Mouse (Mus musculus) embryonic facial prominence, embryonic 11.5 days (tissue): ENCODE data around the gene Crtc1. TPM values are rescaled to one million over a fixed set of nuclear protein-coding genes. Genes with fewer than 3 reads are reported as not detected.

Experiments
- ATAC-seq: fragments of 200-750 bp; cut with Nextera tagmentation; replicated peaks from 2 replicates; pipeline ENCODE4 v1.8.0; 2017; ENCODE audit warnings: low read depth; ENCODE audit not compliant: insufficient number of reproducible peaks, low FRiP score, low TSS enrichment
- DNase-seq: peaks from one replicate; pipeline ENCODE4 v3.0.0-alpha.2; 2015; ENCODE audit warnings: low spot score
- H3K27ac ChIP-seq: fragments of 300-500 bp; sonication (generic); replicated peaks from 2 replicates; pipeline ENCODE4 v1.5.1; 2014; ENCODE audit warnings: mild to moderate bottlenecking, low read depth, low read length, control low read depth
- H3K27me3 ChIP-seq: fragments of 300-500 bp; sonication (generic); 2 replicates; pipeline ENCODE4 v1.6.1; 2014; ENCODE audit warnings: mild to moderate bottlenecking, low read length, moderate library complexity, mixed read lengths; ENCODE audit not compliant: control insufficient read depth, insufficient read depth
- H3K36me3 ChIP-seq: fragments of 300-500 bp; sonication (generic); replicated peaks from 2 replicates; pipeline ENCODE4 v1.6.1; 2014; ENCODE audit warnings: low read depth, mild to moderate bottlenecking, low read length, moderate library complexity, mixed read lengths; ENCODE audit not compliant: control insufficient read depth, insufficient read depth
- H3K4me1 ChIP-seq: fragments of 300-500 bp; sonication (generic); 2 replicates; pipeline ENCODE4 v1.6.1; 2014; ENCODE audit warnings: low read length, mixed read lengths; ENCODE audit not compliant: control insufficient read depth, insufficient read depth
- H3K4me2 ChIP-seq: fragments of 300-500 bp; sonication (generic); 2 replicates; pipeline ENCODE4 v1.6.1; 2014; ENCODE audit warnings: low read depth, mild to moderate bottlenecking, control low read depth, low read length, moderate library complexity
- H3K4me3 ChIP-seq: fragments of 300-500 bp; sonication (generic); 2 replicates; pipeline ENCODE4 v1.5.1; 2014; ENCODE audit warnings: low read depth, low read length, control low read depth
- H3K9ac ChIP-seq: fragments of 300-500 bp; sonication (generic); replicated peaks from 2 replicates; pipeline ENCODE4 v1.6.1; 2014; ENCODE audit warnings: mild to moderate bottlenecking, control low read depth, low read length
- H3K9me3 ChIP-seq: fragments of 300-500 bp; sonication (generic); replicated peaks from 2 replicates; pipeline ENCODE4 v1.6.1; 2016; ENCODE audit warnings: mild to moderate bottlenecking, low read length, inconsistent platforms, mixed read lengths; ENCODE audit not compliant: control insufficient read depth
- WGBS: fragments of 180-500 bp; shearing (Covaris S2); extraction: QIAGEN DNeasy Blood & Tissue Kit; methylation state at CpG from one replicate; pipeline ENCODE4 v1.1.7; 2014; 5-methylcytosine and 5-hydroxymethylcytosine counted together
- polyA plus RNA-seq: library from polyadenylated mRNA; unstranded; fragments of >200 nt; fragmentation: Nextera tagmentation; extraction: Ambion mirVana; gene quantifications from 2 replicates; pipeline ENCODE4 v1.2.1, GENCODE M21; 2014

Crtc1 gene
- polyA plus RNA-seq, 1 experiment from 2014 or later = 10.2 TPM

DNA sequence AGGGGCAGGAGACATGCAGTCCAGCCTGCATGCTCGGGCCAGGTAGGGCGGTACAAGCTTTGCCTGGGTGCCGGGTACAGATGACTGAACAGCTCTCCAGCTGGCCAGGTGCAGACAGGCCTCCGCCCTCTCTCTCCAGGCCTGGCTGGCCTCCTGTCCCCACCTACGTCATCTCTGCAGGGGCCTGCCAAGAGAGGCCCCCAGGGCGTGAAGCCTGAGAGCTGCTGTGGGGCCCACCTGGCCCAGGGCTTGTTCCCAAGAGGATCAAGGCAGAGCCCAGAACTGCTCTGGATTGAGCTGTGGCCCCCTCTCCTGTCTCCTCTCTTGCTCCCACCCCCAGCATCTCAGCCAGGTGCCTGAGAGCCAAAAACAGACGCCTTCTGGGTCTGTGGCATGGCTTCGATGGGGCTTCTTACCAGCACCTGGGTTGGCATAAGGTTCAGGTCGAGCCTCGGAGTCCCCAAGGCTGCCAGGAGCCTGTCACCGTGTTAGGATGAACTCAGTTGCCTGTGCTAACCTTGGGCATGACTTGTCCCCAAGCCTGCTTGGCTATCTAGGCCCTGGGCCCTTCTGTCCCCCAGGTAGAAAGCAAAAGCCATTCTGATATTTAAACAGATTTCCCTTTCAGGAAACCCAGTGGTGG, 32.8 kb downstream of the Crtc1 start:
- H3K9me3 ChIP-seq = no peaks in the 10 kb centered on the region
- 77% methylated on average over 11 of the region's 11 CpGs for WGBS
- no peak overlapping the region for H3K4me2 ChIP-seq
- H3K36me3 ChIP-seq = no peaks in the 10 kb centered on the region
- H3K4me1 ChIP-seq = 0 out of 2 replicates have a peak, but pooled peaks cover 5% of the 10 kb centered on the region
- no peak overlapping the region for H3K27ac ChIP-seq
- DNase-seq (no peak), ATAC-seq (no peak)
- H3K9ac ChIP-seq = no peak overlapping the region
- H3K27me3 ChIP-seq = no peaks in the 10 kb centered on the region
- no peak overlapping the region for H3K4me3 ChIP-seq

DNA sequence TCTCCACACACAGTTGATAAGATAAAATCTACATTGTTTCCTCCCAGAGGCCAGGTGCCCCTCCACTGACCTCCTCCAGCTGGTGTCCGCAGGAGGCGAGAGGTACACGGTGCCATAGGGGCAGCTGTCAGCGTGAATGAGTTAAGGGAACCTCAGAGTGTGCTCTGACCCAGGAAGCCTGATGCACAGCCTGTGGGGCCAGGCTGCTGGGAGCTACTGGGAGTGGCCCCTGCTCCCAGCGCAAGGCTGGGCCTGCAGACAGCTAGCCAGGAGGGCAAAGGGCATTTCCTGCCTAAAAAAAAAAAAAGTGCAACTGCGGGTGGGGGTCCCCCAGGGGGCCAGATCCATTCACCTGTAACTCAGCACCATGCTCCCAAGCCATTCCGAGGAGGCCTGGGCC, 34.2 kb downstream of the Crtc1 start:
- no peak for DNase-seq
- WGBS = 28% methylated on average over 7 of the region's 7 CpGs
- H3K27ac ChIP-seq = no peak overlapping the region
- no peak for ATAC-seq
- no peaks in the 10 kb centered on the region for H3K9me3 ChIP-seq
- no peak overlapping the region for H3K4me2 ChIP-seq
- H3K9ac ChIP-seq = no peak overlapping the region
- H3K36me3 ChIP-seq = no peaks in the 10 kb centered on the region; the same call in 1 of the 2 replicates
- H3K4me1 ChIP-seq = 0 out of 2 replicates have a peak, but pooled peaks cover 5% of the 10 kb centered on the region
- no peak overlapping the region for H3K4me3 ChIP-seq
- no peaks in the 10 kb centered on the region for H3K27me3 ChIP-seq

DNA sequence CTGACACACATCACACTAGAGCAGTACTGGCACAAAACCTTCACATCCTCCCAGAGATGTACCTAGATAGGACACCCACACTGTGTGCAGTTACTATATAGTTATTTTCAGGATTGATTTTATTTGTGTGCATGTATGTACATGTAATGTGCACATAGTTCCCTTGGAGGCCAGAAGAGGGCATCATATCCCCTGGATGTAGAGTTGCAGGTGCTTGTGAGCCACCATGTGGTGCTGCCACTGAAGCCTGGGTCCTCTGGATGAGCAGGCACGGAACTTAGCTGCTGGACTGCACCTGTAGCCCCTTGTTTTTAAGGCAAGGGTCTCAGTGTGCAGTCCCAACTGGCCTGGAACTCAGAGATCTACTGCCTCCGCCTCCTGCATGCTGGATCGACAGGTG, 35.2 kb downstream of the Crtc1 start:
- no peaks in the 10 kb centered on the region for H3K9me3 ChIP-seq
- ATAC-seq (no peak), DNase-seq (no peak)
- H3K4me2 ChIP-seq = no peak overlapping the region
- H3K36me3 ChIP-seq = no peaks in the 10 kb centered on the region; the same call in 1 of the 2 replicates
- H3K9ac ChIP-seq = no peak overlapping the region
- no peak overlapping the region for H3K4me3 ChIP-seq
- H3K27ac ChIP-seq = no peak overlapping the region
- 0 out of 2 replicates have a peak, but pooled peaks cover 5% of the 10 kb centered on the region for H3K4me1 ChIP-seq
- 94% methylated on average over 3 of the region's 3 CpGs for whole genome bisulfite sequencing
- no peaks in the 10 kb centered on the region for H3K27me3 ChIP-seq

DNA sequence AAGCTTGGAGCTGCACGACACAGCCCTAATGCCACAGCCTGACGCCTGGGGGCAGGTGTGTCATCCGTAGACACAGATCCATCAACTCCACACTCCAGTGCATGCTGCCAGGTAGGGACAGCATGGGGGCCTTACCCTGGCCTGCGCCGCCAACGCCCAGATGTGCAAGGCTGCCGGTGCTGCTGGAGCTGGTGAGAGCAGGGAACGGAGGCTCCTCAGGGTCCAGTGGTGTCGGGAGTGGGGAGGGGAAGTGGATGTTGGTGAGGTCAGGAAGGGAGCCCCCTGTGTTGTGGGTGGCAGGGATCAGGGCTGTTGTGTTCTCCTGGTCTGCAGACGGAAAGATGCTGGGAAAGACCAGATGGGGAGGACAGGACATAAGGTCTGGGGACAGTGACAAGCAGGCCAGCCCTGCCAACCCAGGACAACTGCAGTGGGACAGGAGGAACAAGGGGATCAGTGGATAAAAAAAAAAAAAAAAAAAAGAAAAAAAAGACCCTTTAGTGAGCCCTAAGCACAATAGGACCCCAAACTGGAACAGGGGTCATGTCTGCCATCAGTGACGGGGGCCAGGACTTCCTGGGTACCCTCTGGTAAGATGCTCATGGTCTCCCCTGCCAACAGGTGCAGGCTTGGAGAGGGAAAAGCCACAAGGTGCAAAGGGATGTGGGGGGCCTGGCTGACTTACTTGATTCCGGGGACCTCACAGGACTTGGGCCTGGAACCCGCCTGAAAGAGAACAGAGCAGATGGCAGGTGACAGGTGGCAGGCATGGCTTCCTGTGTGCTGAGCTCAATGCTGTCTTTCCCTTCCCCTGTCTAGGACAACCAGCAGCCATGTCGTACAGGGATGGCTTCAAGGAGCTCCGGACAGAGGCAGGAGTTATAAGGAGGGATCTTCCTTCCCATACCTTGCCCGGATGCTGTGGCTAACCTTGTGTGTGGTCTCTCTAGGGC, 41.5 kb downstream of the Crtc1 start:
- Histone ChIP-seq H3K4me3 (no peak overlapping the region), H3K9me3 (no peaks in the 10 kb centered on the region), H3K4me2 (no peak overlapping the region), H3K27me3 (no peaks in the 10 kb centered on the region), H3K36me3 (no peaks in the 10 kb centered on the region; the same call in 1 of the 2 replicates), H3K27ac (no peak overlapping the region), H3K9ac (no peak overlapping the region), H3K4me1 (no peaks in the 10 kb centered on the region)
- 87% methylated on average over 16 of the region's 16 CpGs for WGBS
- ATAC-seq (no peak), DNase-seq (no peak)

DNA sequence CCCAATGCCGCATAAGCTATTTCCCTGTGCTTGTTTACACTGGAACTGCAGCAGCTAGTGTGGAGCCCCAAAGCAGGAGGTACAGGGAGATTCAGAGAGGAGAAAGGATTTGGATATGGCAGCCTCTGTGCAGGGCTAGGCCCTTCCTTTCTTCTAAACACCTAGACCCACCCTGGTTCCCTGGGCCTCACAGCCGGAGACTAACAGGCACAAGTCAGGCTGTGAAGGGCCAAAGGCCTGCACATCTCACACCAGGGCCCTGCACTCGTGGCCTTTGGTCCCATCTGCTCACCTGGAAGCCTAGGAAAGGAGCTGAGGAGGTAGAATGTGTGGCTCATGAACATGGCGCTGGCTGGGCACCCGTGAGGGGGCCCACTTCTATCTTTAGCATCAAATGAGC, 43.2 kb downstream of the Crtc1 start:
- Histone ChIP-seq H3K4me3 (no peak overlapping the region), H3K9ac (no peak overlapping the region), H3K27me3 (no peaks in the 10 kb centered on the region), H3K9me3 (no peaks in the 10 kb centered on the region), H3K4me1 (no peaks in the 10 kb centered on the region), H3K36me3 (no peaks in the 10 kb centered on the region; the same call in 1 of the 2 replicates), H3K27ac (no peak overlapping the region), H3K4me2 (no peak overlapping the region)
- 76% methylated on average over 5 of the region's 5 CpGs for WGBS
- ATAC-seq (no peak), DNase-seq (no peak)

DNA sequence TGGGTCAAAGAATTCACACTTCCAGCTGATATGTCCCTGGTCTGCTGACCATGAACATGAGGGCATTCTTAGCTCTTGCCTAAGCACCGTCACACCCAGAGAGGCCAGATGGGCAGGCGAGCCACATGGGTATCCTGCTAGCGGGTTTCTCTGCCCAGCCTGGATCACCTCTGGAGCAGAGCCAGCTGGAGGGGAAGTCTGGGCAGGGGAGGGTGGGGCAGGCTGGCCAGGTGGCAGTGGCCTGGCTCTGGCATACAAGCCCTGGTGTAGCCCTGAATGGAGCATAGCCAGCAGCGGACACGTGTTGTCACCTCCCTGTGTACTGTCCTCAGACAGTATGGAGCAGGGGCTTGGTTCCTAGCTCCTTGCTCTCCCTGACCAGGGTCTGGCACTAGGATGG, 43.7 kb downstream of the Crtc1 start:
- no peak overlapping the region for H3K4me2 ChIP-seq
- H3K27me3 ChIP-seq = no peaks in the 10 kb centered on the region
- no peak overlapping the region for H3K27ac ChIP-seq
- no peaks in the 10 kb centered on the region for H3K4me1 ChIP-seq
- WGBS = 81% methylated on average over 5 of the region's 5 CpGs
- DNase-seq (no peak), ATAC-seq (no peak)
- H3K9ac ChIP-seq = no peak overlapping the region
- H3K36me3 ChIP-seq = no peaks in the 10 kb centered on the region; the same call in 1 of the 2 replicates
- H3K4me3 ChIP-seq = no peak overlapping the region
- no peaks in the 10 kb centered on the region for H3K9me3 ChIP-seq

DNA sequence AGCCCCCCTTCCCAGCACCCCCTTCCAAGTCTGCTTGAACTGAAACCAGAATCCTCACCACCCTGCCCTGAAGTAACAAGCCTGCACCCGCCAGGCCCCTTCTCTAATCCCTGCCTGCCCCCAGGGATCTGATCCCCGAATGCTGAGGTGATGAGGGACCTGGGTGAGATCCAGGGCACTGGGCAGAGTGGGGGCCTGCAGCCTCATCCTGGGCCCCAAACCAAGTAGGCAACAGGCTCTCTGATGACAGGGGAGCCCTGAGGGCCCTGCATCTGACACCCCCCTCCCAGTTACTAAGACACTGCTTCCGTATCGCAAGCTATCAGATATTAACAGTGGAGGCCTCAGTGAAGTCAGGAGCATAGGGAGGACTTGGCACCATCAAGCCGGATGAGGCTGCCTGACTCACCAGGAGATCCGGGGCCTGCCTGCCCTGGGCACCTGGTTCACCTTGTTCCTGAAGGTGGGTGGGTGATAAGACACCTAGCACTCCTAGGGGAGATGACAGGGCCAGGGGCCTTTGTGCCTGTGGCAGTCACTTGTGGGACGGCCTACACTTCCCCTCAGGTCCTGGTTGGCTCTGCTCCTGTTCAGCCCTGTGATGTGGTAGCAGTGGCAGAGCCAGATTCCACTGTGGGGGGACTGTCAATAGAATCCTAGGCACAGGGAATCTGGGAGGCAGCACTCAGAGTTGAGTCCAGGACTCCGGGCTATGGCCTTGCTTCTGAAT, 44.9 kb downstream of the Crtc1 start:
- no peak for ATAC-seq
- H3K4me3 ChIP-seq = no peak overlapping the region
- H3K27me3 ChIP-seq = no peaks in the 10 kb centered on the region
- 80% methylated on average over 8 of the region's 8 CpGs for WGBS
- no peak overlapping the region for H3K27ac ChIP-seq
- H3K36me3 ChIP-seq = no peaks in the 10 kb centered on the region
- no peak overlapping the region for H3K4me2 ChIP-seq
- no peaks in the 10 kb centered on the region for H3K9me3 ChIP-seq
- H3K4me1 ChIP-seq = no peaks in the 10 kb centered on the region
- no peak for DNase-seq
- no peak overlapping the region for H3K9ac ChIP-seq
